Mouse (Mus musculus): ENCODE data around the gene Cask. TPM values are rescaled to one million over a fixed set of nuclear protein-coding genes. Genes with fewer than 3 reads are reported as not detected.

The Cask gene
- polyA plus RNA-seq, 1 experiment from 2014 or later = 13.6 TPM

DNA sequence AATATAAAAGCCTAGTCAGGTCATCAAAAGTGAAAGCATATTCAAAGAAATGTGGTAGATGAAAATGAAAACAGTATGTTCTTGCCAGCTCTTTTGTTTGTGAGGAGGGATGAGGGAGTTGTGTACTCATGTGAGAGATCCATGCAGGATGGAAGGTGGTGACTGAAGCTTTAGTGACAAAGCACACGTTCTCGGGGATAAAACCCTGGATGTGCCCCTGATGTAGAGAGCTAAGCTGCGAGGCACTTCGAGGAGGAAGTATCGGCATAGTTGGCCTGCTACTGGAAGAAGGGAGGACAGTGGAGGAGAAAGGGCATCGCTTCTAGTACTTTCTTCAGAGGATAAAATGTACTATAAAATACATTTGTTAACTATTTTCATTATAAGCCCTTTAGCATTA lies 195.3 kb downstream of the Cask start:
- H3K27me3 ChIP-seq (replicated peaks; ENCODE audit: low read depth, poor library complexity, severe bottlenecking) = peaks cover 22% of the 10 kb centered on the region
- no peaks in the 10 kb centered on the region for H3K4me1 ChIP-seq
- no peak overlapping the region for H3K4me3 ChIP-seq
- no peaks in the 10 kb centered on the region for H3K36me3 ChIP-seq (replicated peaks)
- 88% methylated on average over 6 of the region's 6 CpGs for WGBS
- H3K27ac ChIP-seq (replicated peaks) = no peak overlapping the region
- no peak for DNase-seq (ENCODE audit: low spot score)
- no peaks in the 10 kb centered on the region for H3K9me3 ChIP-seq

DNA sequence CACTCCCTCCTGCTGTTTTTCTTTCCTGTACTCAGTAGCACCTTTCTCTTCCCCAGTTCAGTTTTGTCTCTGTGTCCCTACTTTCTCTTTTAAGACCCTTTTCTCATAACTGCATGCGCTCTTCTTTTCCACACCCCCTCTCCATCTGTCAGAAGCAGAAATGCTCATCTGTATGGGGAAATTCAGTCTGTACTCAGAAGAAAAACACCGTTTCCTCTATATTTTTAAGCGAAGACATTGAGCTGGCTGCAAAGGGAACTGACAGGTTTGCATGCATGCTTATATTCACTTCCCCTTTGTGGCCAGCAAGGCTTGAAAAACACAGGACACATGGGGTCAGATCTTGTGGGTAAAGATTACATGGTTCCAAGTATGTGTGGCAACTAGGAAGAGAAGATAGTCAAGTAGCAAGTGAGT lies 196.2 kb downstream of the Cask start:
- Histone ChIP-seq H3K27ac (replicated peaks) (no peak overlapping the region), H3K36me3 (replicated peaks) (no peaks in the 10 kb centered on the region), H3K9me3 (no peaks in the 10 kb centered on the region), H3K4me3 (no peak overlapping the region), H3K4me1 (no peaks in the 10 kb centered on the region), H3K27me3 (replicated peaks; ENCODE audit: low read depth, poor library complexity, severe bottlenecking) (peaks cover 22% of the 10 kb centered on the region)
- DNase-seq (ENCODE audit: low spot score) = no peak
- WGBS = 82% methylated on average over 3 of the region's 3 CpGs

DNA sequence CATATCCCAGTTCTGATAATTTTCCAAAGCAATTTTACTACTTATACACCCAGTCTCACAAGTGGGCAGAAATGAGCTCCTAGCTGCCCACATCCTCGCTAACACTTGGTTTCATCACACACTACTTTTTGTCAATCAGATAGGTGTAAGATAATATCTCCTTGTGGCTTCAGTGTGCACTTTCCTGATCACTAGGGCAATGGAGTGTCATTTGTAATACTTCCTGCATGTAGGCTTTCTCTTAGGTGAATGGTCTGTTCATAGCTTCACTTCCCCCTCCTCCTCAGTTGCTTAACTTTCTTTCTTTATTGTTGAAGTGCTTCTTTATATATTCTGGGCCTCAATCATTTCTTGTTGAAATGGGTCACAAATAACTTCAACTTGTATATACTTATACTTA lies 198.9 kb downstream of the Cask start:
- H3K9me3 ChIP-seq = no peaks in the 10 kb centered on the region

DNA sequence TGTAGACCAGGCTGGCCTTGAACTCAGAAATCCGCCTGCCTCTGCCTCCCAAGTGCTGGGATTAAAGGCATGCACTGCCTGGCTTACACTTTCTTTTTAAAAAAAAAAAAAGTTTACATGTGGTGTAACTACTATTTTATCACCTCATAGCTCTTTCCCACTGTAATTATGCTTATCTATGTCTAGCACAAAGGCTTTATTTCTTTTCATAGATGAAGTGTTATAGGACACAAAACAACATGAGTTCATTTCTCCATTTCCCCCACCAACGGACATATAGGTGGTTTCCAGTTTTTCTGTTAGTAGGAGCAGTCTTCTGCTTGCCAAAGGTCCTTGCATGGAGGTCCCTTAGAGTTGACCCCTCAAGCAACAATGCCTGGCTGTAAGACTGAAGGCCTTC lies 199.3 kb downstream of the Cask start:
- H3K27me3 ChIP-seq (replicated peaks; ENCODE audit: low read depth, poor library complexity, severe bottlenecking) = peaks cover 13% of the 10 kb centered on the region
- no peak overlapping the region for H3K4me3 ChIP-seq
- no peaks in the 10 kb centered on the region for H3K36me3 ChIP-seq (replicated peaks)
- WGBS = 85% methylated on average over 2 of the region's 2 CpGs
- no peak overlapping the region for H3K27ac ChIP-seq (replicated peaks)
- H3K4me1 ChIP-seq = no peaks in the 10 kb centered on the region
- DNase-seq (ENCODE audit: low spot score) = no peak
- no peaks in the 10 kb centered on the region for H3K9me3 ChIP-seq

More for the DNA sequence above, 198.9 kb downstream of the Cask start:
- no peak for DNase-seq (ENCODE audit: low spot score)
- no peaks in the 10 kb centered on the region for H3K36me3 ChIP-seq (replicated peaks)
- WGBS = 87% methylated on average over 1 of the region's 1 CpGs
- no peak overlapping the region for H3K4me3 ChIP-seq
- H3K4me1 ChIP-seq = no peaks in the 10 kb centered on the region
- H3K27me3 ChIP-seq (replicated peaks; ENCODE audit: low read depth, poor library complexity, severe bottlenecking) = peaks cover 13% of the 10 kb centered on the region
- no peak overlapping the region for H3K27ac ChIP-seq (replicated peaks)

DNA sequence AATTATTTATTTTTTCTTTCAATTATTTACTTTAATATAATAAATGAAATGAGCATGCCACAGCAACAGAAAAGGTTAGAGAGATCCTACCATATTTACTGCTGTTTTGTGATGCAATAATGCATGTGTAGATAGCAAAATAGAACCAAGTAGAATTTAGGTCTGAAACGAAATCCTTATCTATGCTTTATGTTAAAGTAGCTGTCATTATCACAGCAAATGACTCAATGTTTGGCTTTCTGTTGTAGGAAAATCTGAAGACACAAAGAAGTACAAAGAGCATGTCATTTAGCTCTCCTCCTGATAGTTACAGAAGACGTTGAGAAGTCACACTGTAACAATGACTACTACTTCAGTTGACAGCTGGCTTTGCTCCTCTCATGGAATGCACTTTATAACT lies 212.3 kb downstream of the Cask start:
- Histone ChIP-seq H3K9me3 (no peaks in the 10 kb centered on the region), H3K27ac (replicated peaks) (no peak overlapping the region), H3K36me3 (replicated peaks) (no peaks in the 10 kb centered on the region), H3K4me3 (no peak overlapping the region), H3K27me3 (replicated peaks; ENCODE audit: low read depth, poor library complexity, severe bottlenecking) (peaks cover 10% of the 10 kb centered on the region), H3K4me1 (no peaks in the 10 kb centered on the region)
- WGBS = 74% methylated on average over 2 of the region's 2 CpGs
- no peak for DNase-seq (ENCODE audit: low spot score)

DNA sequence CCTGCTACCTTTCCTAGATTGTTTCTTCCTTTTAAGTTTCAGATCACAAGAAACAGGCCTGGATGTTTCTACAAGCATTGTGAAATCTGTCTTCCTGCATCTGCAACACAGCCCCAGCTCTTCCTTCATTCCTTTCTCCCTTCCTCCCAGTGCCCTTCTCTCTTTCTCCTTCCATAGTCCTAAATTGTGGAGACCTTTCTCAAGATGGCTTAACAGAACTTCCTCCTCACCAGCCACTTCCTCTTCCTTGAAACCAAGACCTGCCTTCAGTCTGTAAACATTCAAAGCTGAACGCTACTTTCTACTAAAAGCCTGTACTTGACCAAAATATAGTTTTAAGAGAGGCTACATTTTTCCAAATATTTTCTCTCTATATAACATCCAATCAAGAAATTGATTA lies 214.8 kb downstream of the Cask start:
- H3K4me1 ChIP-seq = no peaks in the 10 kb centered on the region
- no peak overlapping the region for H3K27ac ChIP-seq (replicated peaks)
- peaks cover 10% of the 10 kb centered on the region for H3K27me3 ChIP-seq (replicated peaks; ENCODE audit: low read depth, poor library complexity, severe bottlenecking)
- H3K36me3 ChIP-seq (replicated peaks) = no peaks in the 10 kb centered on the region
- 80% methylated on average over 1 of the region's 1 CpGs for WGBS
- H3K4me3 ChIP-seq = no peak overlapping the region
- DNase-seq (ENCODE audit: low spot score) = no peak
- no peaks in the 10 kb centered on the region for H3K9me3 ChIP-seq

DNA sequence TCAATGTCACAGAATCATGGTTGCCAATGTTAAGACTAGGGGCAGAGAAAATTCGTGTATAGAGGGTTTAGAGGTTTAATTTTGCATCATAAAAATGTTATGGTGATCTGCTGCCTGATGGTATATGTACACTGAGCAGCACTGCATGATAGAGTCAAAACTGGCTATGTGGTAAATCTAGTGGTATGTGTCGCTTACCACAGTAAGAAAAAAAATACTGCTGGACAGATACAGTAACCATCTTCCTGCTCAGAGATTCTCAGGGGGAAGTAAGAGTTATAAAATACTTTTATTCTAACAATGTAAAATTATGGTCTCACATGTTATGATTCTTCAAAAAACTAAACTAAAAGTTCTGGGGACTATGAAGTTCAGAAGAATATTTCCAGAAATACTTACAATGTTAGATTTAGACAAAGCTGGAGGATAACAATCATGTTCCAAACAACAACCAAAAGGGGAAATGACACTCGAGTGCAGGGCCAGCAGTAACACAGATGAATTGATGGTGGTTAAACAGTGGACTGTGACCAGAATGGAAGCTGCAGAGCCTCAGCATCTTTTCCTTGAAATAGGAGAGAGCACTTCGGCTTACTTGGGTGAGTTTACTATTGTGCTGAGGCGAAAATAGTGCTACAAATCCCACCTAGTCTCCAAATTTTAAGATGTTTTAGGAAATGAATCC lies 219.4 kb downstream of the Cask start, which contains the start of gene Gpr34:
Gene Gpr34, plus strand, starts transcription at position 491 of the 685 bp plus-strand sequence.
- Histone ChIP-seq H3K4me1 (no peaks in the 10 kb centered on the region), H3K9me3 (no peaks in the 10 kb centered on the region), H3K36me3 (replicated peaks) (no peaks in the 10 kb centered on the region), H3K4me3 (no peak within 1 kb of the TSS), H3K27ac (replicated peaks) (no peak within 1 kb of the TSS), H3K27me3 (replicated peaks; ENCODE audit: low read depth, poor library complexity, severe bottlenecking) (peaks cover 37% of the 10 kb centered on the region)
- WGBS = 80% methylated on average over 5 of the region's 5 CpGs
- DNase-seq (ENCODE audit: low spot score) = no peak

DNA sequence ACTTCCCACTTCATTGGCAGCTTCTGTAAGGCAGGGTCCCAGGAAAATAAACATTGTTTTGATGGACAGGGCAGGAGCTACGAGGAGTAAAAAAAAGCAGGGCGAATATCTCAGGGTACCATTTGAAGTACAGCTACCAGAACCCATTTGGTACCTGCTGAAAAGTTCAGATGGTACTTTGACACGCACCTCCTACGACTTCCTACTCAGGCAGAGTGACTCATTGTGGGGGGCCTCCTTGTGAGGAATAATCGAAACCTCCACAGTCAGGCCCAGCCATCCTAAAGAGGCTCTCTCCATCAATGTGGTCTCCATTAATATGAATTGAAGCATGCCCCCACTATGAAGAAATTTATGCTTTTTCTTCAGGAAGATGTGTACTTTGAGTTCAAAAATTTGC lies 228.5 kb downstream of the Cask start:
- H3K9me3 ChIP-seq = no peaks in the 10 kb centered on the region
- no peak for DNase-seq (ENCODE audit: low spot score)
- no peak overlapping the region for H3K27ac ChIP-seq (replicated peaks)
- 84% methylated on average over 5 of the region's 5 CpGs for WGBS
- H3K4me3 ChIP-seq = no peak overlapping the region
- H3K27me3 ChIP-seq (replicated peaks; ENCODE audit: low read depth, poor library complexity, severe bottlenecking) = peaks cover 33% of the 10 kb centered on the region
- no peaks in the 10 kb centered on the region for H3K36me3 ChIP-seq (replicated peaks)
- no peaks in the 10 kb centered on the region for H3K4me1 ChIP-seq

DNA sequence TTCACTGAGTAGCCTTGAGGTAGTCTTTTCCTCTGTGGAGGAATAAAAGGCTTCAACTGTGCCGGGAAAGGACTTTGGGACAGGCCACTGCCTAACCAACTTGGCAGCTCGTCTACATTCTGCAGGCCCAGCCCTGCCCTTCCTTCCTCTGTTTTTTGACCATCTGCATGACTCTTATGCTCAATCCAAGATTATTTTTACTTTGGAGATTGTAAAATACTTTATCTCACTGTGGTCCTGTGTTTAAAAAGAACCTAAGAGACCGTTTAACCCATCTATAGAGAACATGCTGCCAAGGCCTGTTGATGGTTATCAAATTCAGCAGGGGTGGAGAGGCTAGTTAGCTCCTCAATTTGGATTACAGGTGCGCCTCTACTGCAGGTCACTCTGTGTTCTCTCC lies 229.7 kb downstream of the Cask start:
- WGBS = 87% methylated on average over 4 of the region's 4 CpGs
- DNase-seq (ENCODE audit: low spot score) = no peak
- no peaks in the 10 kb centered on the region for H3K4me1 ChIP-seq
- H3K27ac ChIP-seq (replicated peaks) = no peak overlapping the region
- H3K9me3 ChIP-seq = no peaks in the 10 kb centered on the region
- no peaks in the 10 kb centered on the region for H3K36me3 ChIP-seq (replicated peaks)
- peaks cover 36% of the 10 kb centered on the region for H3K27me3 ChIP-seq (replicated peaks; ENCODE audit: low read depth, poor library complexity, severe bottlenecking)
- no peak overlapping the region for H3K4me3 ChIP-seq

DNA sequence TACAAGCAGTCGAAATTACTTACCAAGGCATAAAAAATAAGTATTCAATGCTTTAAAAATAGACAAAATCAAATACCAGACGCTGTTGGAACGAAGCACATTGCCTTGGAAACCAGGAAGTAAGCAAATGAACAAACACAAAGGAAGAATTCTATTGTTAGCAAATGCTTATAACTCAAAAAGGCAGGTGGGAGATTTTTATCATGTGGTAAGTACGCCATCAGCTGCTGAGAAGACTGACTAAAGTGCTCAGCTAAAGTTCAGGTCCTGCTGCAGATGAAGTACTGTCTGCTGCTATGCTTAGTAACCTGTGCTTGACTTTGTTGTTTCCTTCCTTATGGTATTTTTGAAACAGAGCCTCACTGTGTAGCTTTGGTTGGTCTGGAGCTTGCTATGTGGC lies 232.7 kb downstream of the Cask start:
- H3K36me3 ChIP-seq (replicated peaks) = 0 out of 2 replicates have a peak, but pooled peaks cover 5% of the 10 kb centered on the region
- no peak overlapping the region for H3K4me3 ChIP-seq
- H3K4me1 ChIP-seq = no peaks in the 10 kb centered on the region
- peaks cover 36% of the 10 kb centered on the region for H3K27me3 ChIP-seq (replicated peaks; ENCODE audit: low read depth, poor library complexity, severe bottlenecking)
- no peaks in the 10 kb centered on the region for H3K9me3 ChIP-seq
- no peak overlapping the region for H3K27ac ChIP-seq (replicated peaks)
- WGBS = 84% methylated on average over 4 of the region's 4 CpGs
- DNase-seq (ENCODE audit: low spot score) = no peak

DNA sequence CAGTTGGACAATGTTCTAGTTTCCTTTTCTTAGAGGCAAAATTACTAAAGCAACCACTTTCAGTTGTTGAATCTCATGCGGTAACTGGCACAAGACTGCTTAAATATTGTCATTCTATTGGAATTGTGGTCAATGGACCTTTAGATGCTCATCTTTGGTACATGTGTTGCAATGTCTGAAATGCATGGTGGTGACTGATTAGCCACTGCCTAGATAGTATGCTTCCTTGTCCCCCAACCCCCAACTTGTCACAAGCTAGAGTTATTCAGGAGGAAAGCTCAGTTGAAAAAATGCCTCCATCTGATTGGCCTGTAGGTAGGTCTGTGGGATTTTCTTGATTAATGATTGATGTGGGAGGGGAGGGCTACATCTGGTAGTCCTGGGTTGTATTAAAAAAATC lies 233.9 kb downstream of the Cask start:
- 86% methylated on average over 1 of the region's 1 CpGs for WGBS
- DNase-seq (ENCODE audit: low spot score) = no peak
- H3K27me3 ChIP-seq (replicated peaks; ENCODE audit: low read depth, poor library complexity, severe bottlenecking) = peaks cover 40% of the 10 kb centered on the region
- H3K4me3 ChIP-seq = no peak overlapping the region
- H3K27ac ChIP-seq (replicated peaks) = no peak overlapping the region
- 0 out of 2 replicates have a peak, but pooled peaks cover 9% of the 10 kb centered on the region for H3K36me3 ChIP-seq (replicated peaks)
- no peaks in the 10 kb centered on the region for H3K4me1 ChIP-seq
- no peaks in the 10 kb centered on the region for H3K9me3 ChIP-seq

DNA sequence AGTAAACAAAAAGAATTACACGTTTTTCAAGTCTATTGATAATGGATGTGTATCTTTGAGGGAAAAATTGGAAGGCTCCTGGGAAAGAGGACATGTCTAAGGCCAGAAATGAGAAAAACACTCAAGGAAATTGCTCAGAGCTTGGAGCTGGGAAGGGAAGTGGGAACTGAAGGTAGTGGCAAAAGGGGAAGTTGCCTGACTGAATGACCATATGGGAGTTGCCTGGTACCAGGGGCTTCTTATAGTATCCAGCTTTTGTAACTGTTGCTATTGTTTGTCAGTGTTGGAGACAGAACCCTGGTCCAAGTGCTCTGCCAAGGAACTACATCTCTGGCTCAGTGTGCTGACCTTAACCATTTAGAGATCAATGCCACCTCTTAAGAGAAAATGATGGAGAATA lies 234.4 kb downstream of the Cask start:
- H3K4me3 ChIP-seq = no peak overlapping the region
- H3K4me1 ChIP-seq = no peaks in the 10 kb centered on the region
- H3K36me3 ChIP-seq (replicated peaks) = 0 out of 2 replicates have a peak, but pooled peaks cover 9% of the 10 kb centered on the region
- WGBS = 69% methylated on average over 1 of the region's 1 CpGs
- no peak overlapping the region for H3K27ac ChIP-seq (replicated peaks)
- DNase-seq (ENCODE audit: low spot score) = no peak
- H3K27me3 ChIP-seq (replicated peaks; ENCODE audit: low read depth, poor library complexity, severe bottlenecking) = peaks cover 40% of the 10 kb centered on the region
- H3K9me3 ChIP-seq = no peaks in the 10 kb centered on the region

DNA sequence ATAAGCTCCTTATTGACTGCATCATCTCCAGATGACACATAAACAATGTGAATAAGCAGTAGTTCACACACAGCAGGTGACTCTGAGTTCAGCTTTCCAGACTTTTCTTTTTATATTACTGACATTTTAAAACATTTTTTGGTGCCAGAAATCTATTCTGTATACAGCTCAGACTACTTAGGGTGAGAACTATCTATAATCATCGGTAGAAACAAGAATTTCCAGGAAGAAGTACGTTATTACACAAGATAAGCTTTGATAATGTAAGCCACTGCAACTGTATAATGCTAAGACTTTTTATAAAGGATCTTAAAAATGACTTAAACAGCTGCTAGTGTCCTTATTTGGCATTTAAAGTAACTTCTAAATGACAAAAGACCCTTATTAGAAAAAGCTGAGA lies 239.1 kb downstream of the Cask start:
- no peak overlapping the region for H3K27ac ChIP-seq (replicated peaks)
- 85% methylated on average over 2 of the region's 2 CpGs for WGBS
- no peaks in the 10 kb centered on the region for H3K4me1 ChIP-seq
- DNase-seq (ENCODE audit: low spot score) = no peak
- 0 out of 2 replicates have a peak, but pooled peaks cover 12% of the 10 kb centered on the region for H3K36me3 ChIP-seq (replicated peaks)
- no peak overlapping the region for H3K4me3 ChIP-seq
- H3K9me3 ChIP-seq = no peaks in the 10 kb centered on the region
- H3K27me3 ChIP-seq (replicated peaks; ENCODE audit: low read depth, poor library complexity, severe bottlenecking) = peaks cover 21% of the 10 kb centered on the region
